Mouse (Mus musculus) embryonic facial prominence, embryonic 14.5 days (tissue): ENCODE results near the gene Hist1h4b. TPM values are rescaled to one million over a fixed set of nuclear protein-coding genes. Genes with fewer than 3 reads are reported as not detected.

Experiments
- ATAC-seq: fragments of 200-750 bp; cut with Nextera tagmentation; 2 replicates; pipeline ENCODE4 v1.8.0; 2017; ENCODE audit warnings: low read depth, moderate number of reproducible peaks, moderate TSS enrichment
- DNase-seq: peaks from one replicate; pipeline ENCODE4 v3.0.0-alpha.2; 2015; ENCODE audit warnings: low spot score
- H3K27ac ChIP-seq: fragments of 300-500 bp; sonication (generic); replicated peaks from 2 replicates; pipeline ENCODE4 v1.5.1; 2014; ENCODE audit warnings: low read depth, mild to moderate bottlenecking, low read length, moderate library complexity
- H3K27me3 ChIP-seq: fragments of 300-500 bp; sonication (generic); replicated peaks from 2 replicates; pipeline ENCODE4 v1.6.1; 2014; ENCODE audit warnings: low read length; ENCODE audit not compliant: control insufficient read depth, insufficient read depth
- H3K36me3 ChIP-seq: fragments of 300-500 bp; sonication (generic); 2 replicates; pipeline ENCODE4 v1.6.1; 2014; ENCODE audit warnings: low read length, mixed read lengths; ENCODE audit not compliant: control insufficient read depth, insufficient read depth
- H3K4me1 ChIP-seq: fragments of 300-500 bp; sonication (generic); 2 replicates; pipeline ENCODE4 v1.6.1; 2014; ENCODE audit warnings: antibody characterized with exemption, low read length; ENCODE audit not compliant: control insufficient read depth, insufficient read depth
- H3K4me2 ChIP-seq: fragments of 300-500 bp; sonication (generic); 2 replicates; pipeline ENCODE4 v1.6.1; 2014; ENCODE audit warnings: low read depth, mild to moderate bottlenecking, low read length, moderate library complexity, mixed read lengths
- H3K4me3 ChIP-seq: fragments of 300-500 bp; sonication (generic); 2 replicates; pipeline ENCODE4 v1.5.1; 2014; ENCODE audit warnings: low read depth, mild to moderate bottlenecking, low read length
- H3K9ac ChIP-seq: fragments of 300-500 bp; sonication (generic); 2 replicates; pipeline ENCODE4 v1.6.1; 2014; ENCODE audit warnings: low read depth, mild to moderate bottlenecking, low read length, moderate library complexity, mixed read lengths
- H3K9me3 ChIP-seq: fragments of 300-500 bp; sonication (generic); 2 replicates; pipeline ENCODE4 v1.6.1; 2016; ENCODE audit warnings: low read length; ENCODE audit not compliant: control insufficient read depth
- WGBS: fragments of 180-500 bp; shearing (Covaris S2); extraction: QIAGEN DNeasy Blood & Tissue Kit; methylation state at CpG from one replicate; pipeline ENCODE4 v1.1.7; 2014; 5-methylcytosine and 5-hydroxymethylcytosine counted together
- polyA plus RNA-seq: library from polyadenylated mRNA; unstranded; fragments of >200 nt; fragmentation: Nextera tagmentation; extraction: Ambion mirVana; gene quantifications from 2 replicates; pipeline ENCODE4 v1.2.1, GENCODE M21; 2014

The Hist1h4b gene
- polyA plus RNA-seq, 1 experiment from 2014 or later = 4.7 TPM

DNA sequence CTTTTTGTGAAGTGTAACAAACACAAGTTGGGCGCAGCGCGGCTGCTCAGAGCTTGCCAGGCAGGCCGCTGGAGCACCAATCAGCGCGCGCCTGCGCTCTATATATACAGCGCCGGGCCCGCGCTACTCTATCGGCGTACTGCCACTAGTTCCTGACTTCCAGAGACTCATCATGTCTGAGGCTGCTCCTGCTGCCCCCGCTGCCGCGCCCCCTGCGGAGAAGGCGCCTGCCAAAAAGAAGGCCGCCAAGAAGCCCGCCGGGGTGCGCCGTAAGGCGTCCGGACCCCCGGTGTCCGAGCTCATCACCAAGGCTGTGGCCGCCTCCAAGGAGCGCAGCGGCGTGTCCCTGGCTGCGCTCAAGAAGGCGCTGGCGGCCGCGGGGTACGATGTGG is 18.1 kb upstream of the Hist1h4b start, which contains the start of gene Hist1h1c:
Hist1h1c (plus strand) TSS at position 132 of the 392 bp plus-strand sequence.
- H3K4me3 ChIP-seq = peak within 1 kb of the TSS; percentile 49
- no peaks in the 10 kb centered on the region for H3K27me3 ChIP-seq
- WGBS = 0% methylated on average over 16 of the region's 38 CpGs
- no peaks in the 10 kb centered on the region for H3K36me3 ChIP-seq
- H3K27ac ChIP-seq = peak within 1 kb of the TSS; percentile 95
- ATAC-seq (peak; percentile 92), DNase-seq (peak; percentile 97)
- peak within 1 kb of the TSS; percentile 63 for H3K4me2 ChIP-seq
- H3K9me3 ChIP-seq = no peaks in the 10 kb centered on the region
- H3K9ac ChIP-seq = peak within 1 kb of the TSS; percentile 75
- peaks cover 14% of the 10 kb centered on the region; the same call in 1 of the 2 replicates for H3K4me1 ChIP-seq

DNA sequence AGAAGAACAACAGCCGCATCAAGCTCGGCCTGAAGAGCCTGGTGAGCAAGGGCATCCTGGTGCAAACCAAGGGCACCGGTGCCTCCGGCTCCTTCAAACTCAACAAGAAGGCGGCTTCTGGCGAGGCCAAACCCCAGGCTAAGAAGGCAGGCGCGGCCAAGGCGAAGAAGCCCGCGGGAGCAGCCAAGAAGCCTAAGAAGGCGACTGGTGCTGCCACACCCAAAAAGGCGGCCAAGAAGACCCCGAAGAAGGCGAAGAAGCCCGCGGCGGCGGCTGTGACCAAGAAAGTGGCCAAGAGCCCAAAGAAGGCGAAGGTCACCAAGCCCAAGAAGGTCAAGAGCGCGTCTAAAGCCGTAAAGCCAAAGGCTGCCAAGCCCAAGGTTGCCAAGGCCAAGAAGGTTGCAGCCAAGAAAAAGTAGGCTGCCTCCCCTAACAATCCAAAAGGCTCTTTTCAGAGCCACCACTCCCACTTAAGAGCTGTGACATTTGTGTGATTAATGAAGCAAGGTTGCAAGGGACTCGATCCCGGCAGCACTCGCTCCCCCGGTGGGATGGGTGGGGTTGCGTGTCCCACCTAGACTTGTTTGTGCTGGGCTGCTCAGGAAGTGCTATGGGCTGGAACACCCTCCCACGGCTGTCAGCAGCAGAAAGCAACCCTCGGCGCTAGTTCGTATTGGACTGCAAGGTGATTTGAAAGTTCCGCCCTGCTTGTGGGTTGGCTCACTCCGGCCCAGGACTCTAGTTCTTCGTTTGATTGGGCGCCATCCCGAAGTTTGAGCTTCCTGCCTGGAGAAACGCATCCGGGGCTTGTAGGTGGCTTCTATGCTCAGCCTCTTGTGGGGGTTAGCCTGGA is 17.5 kb upstream of the Hist1h4b start:
- WGBS = 1% methylated on average over 39 of the region's 39 CpGs
- ATAC-seq (peak; percentile 92), DNase-seq (peak; percentile 99)
- peak overlapping the region; percentile 95 for H3K27ac ChIP-seq
- no peaks in the 10 kb centered on the region for H3K36me3 ChIP-seq
- no peaks in the 10 kb centered on the region for H3K9me3 ChIP-seq
- peak overlapping the region; percentile 49 for H3K4me3 ChIP-seq
- H3K27me3 ChIP-seq = no peaks in the 10 kb centered on the region
- peak overlapping the region; percentile 75 for H3K9ac ChIP-seq
- peaks cover 14% of the 10 kb centered on the region; the same call in 1 of the 2 replicates for H3K4me1 ChIP-seq
- peak overlapping the region; percentile 63 for H3K4me2 ChIP-seq

DNA sequence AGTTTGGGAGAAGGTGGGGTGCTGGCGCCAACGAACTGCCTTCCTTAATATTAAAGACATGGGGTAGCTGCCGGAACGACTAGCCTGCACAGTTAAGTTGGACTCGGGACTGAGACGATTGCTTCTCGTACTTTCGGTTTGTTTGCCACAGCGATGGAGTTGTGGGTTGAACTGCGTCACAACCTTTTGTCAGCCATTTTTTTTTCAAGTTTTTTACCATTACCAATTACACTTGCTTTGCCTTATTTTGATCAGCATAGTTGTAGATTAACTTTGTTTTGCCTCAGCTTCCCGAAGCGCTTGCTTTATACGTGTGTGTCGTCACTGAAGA is 16.9 kb upstream of the Hist1h4b start:
- H3K4me2 ChIP-seq = peak overlapping the region; percentile 63
- no peaks in the 10 kb centered on the region for H3K27me3 ChIP-seq
- peak overlapping the region; percentile 75 for H3K9ac ChIP-seq
- ATAC-seq (peak; percentile 23; the same call in 1 of the 2 replicates), DNase-seq (no peak)
- peaks cover 18% of the 10 kb centered on the region; the same call in 1 of the 2 replicates for H3K4me1 ChIP-seq
- peak overlapping the region; percentile 49 for H3K4me3 ChIP-seq
- H3K36me3 ChIP-seq = no peaks in the 10 kb centered on the region
- peak overlapping the region; percentile 95 for H3K27ac ChIP-seq
- WGBS = under 1% methylated on average over 14 of the region's 14 CpGs
- H3K9me3 ChIP-seq = no peaks in the 10 kb centered on the region

DNA sequence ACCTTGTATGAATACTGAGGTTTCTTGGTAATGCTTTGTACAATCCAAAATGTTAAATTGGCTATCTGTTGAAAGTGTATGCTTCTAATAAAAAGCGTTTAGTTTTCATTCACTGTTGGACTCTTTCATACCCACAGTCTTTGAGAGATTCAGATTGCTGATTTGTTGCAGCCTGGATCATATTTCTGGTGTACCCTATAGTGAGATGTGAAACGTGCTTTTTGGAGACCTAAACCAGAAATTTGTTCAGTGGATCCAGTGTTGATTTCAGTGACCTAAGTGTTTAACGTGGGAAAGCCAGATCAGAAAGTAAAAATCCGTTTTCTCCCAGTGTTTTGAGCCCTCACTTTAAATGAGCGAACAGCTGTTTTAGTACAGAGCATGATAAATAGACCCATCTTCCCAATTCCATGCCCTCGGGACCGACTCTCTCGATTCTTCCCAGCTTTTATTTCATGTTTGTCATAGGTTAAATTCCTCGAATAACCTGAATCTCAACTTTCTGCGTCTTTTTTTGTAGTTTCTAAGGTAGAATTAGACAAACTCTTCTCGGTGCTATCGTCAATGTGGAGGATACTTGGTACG is 16.5 kb upstream of the Hist1h4b start:
- peak overlapping the region; percentile 75 for H3K9ac ChIP-seq
- WGBS = 21% methylated on average over 13 of the region's 13 CpGs
- no peak for ATAC-seq

DNA sequence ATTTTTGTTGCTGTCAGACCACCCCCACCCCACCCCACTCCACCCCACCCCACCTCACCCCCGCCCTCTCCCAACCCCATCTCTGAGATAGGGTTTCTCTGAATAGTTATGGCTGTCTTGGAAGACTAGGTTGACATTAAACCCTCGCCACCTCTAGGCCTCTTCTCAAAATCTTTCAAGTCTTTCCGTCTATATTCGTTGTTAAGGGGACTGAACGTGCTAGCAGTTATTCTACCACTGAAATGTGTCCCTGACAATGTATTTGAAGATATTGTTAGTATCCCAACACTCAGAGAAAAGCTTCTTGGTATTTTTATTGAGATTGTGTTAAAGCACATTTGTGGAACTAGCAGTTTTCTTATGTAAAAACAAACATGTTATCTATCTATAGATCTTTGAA is 15.9 kb upstream of the Hist1h4b start:
- peak overlapping the region; percentile 75 for H3K9ac ChIP-seq
- peak overlapping the region; percentile 63 for H3K4me2 ChIP-seq
- no peaks in the 10 kb centered on the region for H3K9me3 ChIP-seq
- 55% methylated on average over 5 of the region's 5 CpGs for WGBS
- peaks cover 18% of the 10 kb centered on the region; the same call in 1 of the 2 replicates for H3K4me1 ChIP-seq
- DNase-seq (no peak), ATAC-seq (no peak)
- H3K36me3 ChIP-seq = no peaks in the 10 kb centered on the region
- no peaks in the 10 kb centered on the region for H3K27me3 ChIP-seq
- peak overlapping the region; percentile 49 for H3K4me3 ChIP-seq
- H3K27ac ChIP-seq = peak overlapping the region; percentile 95

More for the DNA sequence above, 16.5 kb upstream of the Hist1h4b start:
- H3K9me3 ChIP-seq = no peaks in the 10 kb centered on the region
- no peaks in the 10 kb centered on the region for H3K27me3 ChIP-seq
- peak overlapping the region; percentile 49 for H3K4me3 ChIP-seq
- no peaks in the 10 kb centered on the region for H3K36me3 ChIP-seq
- H3K27ac ChIP-seq = peak overlapping the region; percentile 95
- DNase-seq = peak; percentile 24
- peak overlapping the region; percentile 63 for H3K4me2 ChIP-seq
- H3K4me1 ChIP-seq = peaks cover 18% of the 10 kb centered on the region; the same call in 1 of the 2 replicates

DNA sequence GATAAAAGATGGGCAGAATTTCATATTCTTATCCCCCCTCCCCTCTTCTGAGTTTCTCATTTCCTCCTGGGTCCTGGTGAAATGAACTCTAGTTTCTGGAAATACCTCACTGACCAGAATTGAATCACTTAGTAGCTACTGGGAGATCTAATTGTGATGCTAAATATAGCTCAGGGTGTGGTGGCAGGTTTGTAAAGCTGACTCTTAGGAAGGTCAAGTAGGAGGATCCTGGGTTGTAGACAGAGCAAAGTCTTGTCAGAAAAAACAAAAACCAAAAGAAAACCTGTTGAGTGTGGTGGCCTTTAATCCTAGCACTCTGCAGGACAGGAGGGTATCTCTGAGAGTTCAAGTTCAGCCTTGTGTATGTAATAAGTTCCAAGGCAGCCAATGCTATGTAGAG is 14.8 kb upstream of the Hist1h4b start:
- H3K27me3 ChIP-seq = no peaks in the 10 kb centered on the region
- H3K27ac ChIP-seq = no peak overlapping the region
- no peak overlapping the region for H3K9ac ChIP-seq
- H3K36me3 ChIP-seq = no peaks in the 10 kb centered on the region
- DNase-seq (no peak), ATAC-seq (no peak)
- no peak overlapping the region for H3K4me3 ChIP-seq
- no peak overlapping the region for H3K4me2 ChIP-seq
- no peaks in the 10 kb centered on the region for H3K9me3 ChIP-seq
- peaks cover 18% of the 10 kb centered on the region; the same call in 1 of the 2 replicates for H3K4me1 ChIP-seq

DNA sequence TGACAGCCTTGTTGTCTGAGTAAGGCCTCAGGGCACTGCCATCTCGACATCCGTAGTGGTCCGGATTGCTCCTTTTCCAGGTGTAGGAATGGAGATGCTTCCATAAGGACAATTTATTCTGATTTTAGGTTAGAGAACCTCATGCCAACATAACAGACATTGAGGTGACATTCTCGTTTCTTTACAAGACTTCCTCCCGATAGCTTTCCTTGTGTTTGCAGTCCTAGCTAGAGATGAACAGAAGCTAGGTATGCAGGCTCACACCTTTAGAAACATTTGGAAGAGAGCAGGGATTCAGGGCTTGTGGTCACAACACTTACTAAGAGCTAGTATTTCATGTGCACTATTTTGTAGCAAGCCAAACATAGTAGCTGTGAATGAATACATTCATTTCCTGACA is 13.6 kb upstream of the Hist1h4b start:
- no peaks in the 10 kb centered on the region for H3K27me3 ChIP-seq
- no peak overlapping the region for H3K4me3 ChIP-seq
- H3K4me2 ChIP-seq = no peak overlapping the region
- WGBS = 73% methylated on average over 5 of the region's 5 CpGs
- ATAC-seq (no peak), DNase-seq (no peak)
- no peaks in the 10 kb centered on the region for H3K36me3 ChIP-seq
- no peak overlapping the region for H3K27ac ChIP-seq
- H3K4me1 ChIP-seq = peaks cover 18% of the 10 kb centered on the region
- no peak overlapping the region for H3K9ac ChIP-seq
- no peaks in the 10 kb centered on the region for H3K9me3 ChIP-seq

DNA sequence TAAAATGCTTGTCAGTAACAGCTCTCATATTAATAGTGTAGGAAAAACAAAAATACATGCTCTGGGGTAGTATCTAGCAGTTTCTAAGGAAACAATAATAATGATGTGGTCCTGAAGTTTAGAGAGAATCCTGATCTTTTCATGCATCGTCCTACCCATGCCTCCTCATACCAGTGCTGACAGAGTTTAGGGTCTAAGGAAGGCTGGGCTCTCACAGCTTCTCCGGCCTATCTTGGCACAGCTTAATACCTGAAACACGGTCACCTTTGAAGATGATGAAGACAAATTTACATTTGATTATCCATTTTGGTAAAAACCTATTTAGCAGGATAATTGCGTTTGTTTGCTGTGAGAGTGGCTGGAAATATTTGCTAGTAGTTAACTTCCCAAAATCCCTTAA is 12.8 kb upstream of the Hist1h4b start:
- Histone ChIP-seq H3K9ac (peak overlapping the region; percentile 63), H3K27me3 (no peaks in the 10 kb centered on the region), H3K4me3 (peak overlapping the region; percentile 47), H3K36me3 (no peaks in the 10 kb centered on the region), H3K27ac (peak overlapping the region; percentile 100), H3K9me3 (no peaks in the 10 kb centered on the region), H3K4me1 (peaks cover 18% of the 10 kb centered on the region), H3K4me2 (peak overlapping the region; percentile 84)
- DNase-seq (no peak), ATAC-seq (no peak)
- 28% methylated on average over 4 of the region's 4 CpGs for WGBS
